Comparison of ENCODE assay signal across 22 mouse cellular contexts in genomic region chr11:57775868-57776267, GRCm38 (mm10). TPM values are rescaled to one million over a fixed set of nuclear protein-coding genes. Genes with fewer than 3 reads are reported as not detected.
"Had no signal": no experiment of that assay in that cellular context is flagged by ENCODE, and none has a peak within 500 bp of the region (broad histone marks: within the 10 kb centered on the region; RNA-seq: fewer than 3 reads in every experiment).

No protein-coding gene starts in this region.

- H3K4me1 ChIP-seq: lung, embryonic 15.5 days; megakaryocyte, embryonic 14.5 days had no signal

- H3K9me3 ChIP-seq: lung, embryonic 15.5 days; megakaryocyte, embryonic 14.5 days; midbrain, embryonic 12.5 days; neural tube, embryonic 12.5 days; stomach, embryonic 15.5 days had no signal

- ATAC-seq: liver, postnatal 0 days; lung, postnatal 0 days had no signal

- H3K9ac ChIP-seq: liver, postnatal 0 days; lung, embryonic 15.5 days; midbrain, embryonic 12.5 days; neural tube, embryonic 12.5 days; stomach, embryonic 15.5 days had no signal

- H3K27me3 ChIP-seq: lung, embryonic 15.5 days; stomach, embryonic 15.5 days had no signal

- H3K4me3 ChIP-seq: lung, embryonic 15.5 days; megakaryocyte, embryonic 14.5 days; midbrain, embryonic 12.5 days; neural tube, embryonic 12.5 days; stomach, embryonic 15.5 days had no signal

- DNase-seq: liver, postnatal 0 days; lung, adult 2 months; lung, postnatal 14 days; lung, postnatal 36 days; midbrain, embryonic 14.5 days; right cerebral cortex, postnatal 14 days; thymus, adult 2 months; thymus, postnatal 25 days; thymus, postnatal 4 days had no signal

- H3K27ac ChIP-seq: lung, embryonic 15.5 days; macrophage; midbrain, embryonic 12.5 days; neural tube, embryonic 12.5 days; stomach, embryonic 15.5 days; stomach, postnatal 0 days had no signal

- H3K36me3 ChIP-seq: lung, embryonic 15.5 days; midbrain, embryonic 12.5 days; neural tube, embryonic 12.5 days; stomach, embryonic 15.5 days had no signal

- H3K4me2 ChIP-seq: lung, embryonic 15.5 days; midbrain, embryonic 12.5 days; neural tube, embryonic 12.5 days; stomach, embryonic 15.5 days had no signal

RNA-seq across cellular contexts. Expression of gene Hand1, which starts 56.8 kb away (rescaled TPM):
- total RNA-seq: megakaryocyte progenitor cell, adult 5-6 weeks; midbrain, postnatal 0 days; monocyte, adult 5-6 weeks; neutrophil, adult 5-6 weeks had no signal
- polyA plus RNA-seq: lung, adult 2 months; lung, postnatal 0 days; macrophage; midbrain, embryonic 12.5 days; midbrain, embryonic 14.5 days; midbrain, postnatal 0 days; spleen, adult 2 months had no signal
